Mouse (Mus musculus) olfactory bulb, adult 2 months (tissue): ENCODE measurements around the gene Wnt3a. TPM values are rescaled to one million over a fixed set of nuclear protein-coding genes. Genes with fewer than 3 reads are reported as not detected.
A peak's percentile ranks its signal among the peaks of the same experiment; 100 is the strongest.

Experiments
- H3K27ac ChIP-seq: fragments of 200-500 bp; 2 replicates; pipeline ENCODE4 v1.5.1; 2012; ENCODE audit warnings: low read depth, low read length; ENCODE audit not compliant: insufficient read depth
- H3K4me1 ChIP-seq: fragments of 200-500 bp; 2 replicates; pipeline ENCODE4 v1.6.1; 2012; ENCODE audit warnings: low read length; ENCODE audit not compliant: control insufficient read depth, insufficient read depth
- H3K4me3 ChIP-seq: fragments of 200-500 bp; 2 replicates; pipeline ENCODE4 v1.5.1; 2012; ENCODE audit warnings: mild to moderate bottlenecking, low read depth, low read length, moderate library complexity; ENCODE audit not compliant: insufficient read depth
- CTCF ChIP-seq: fragments of 200-500 bp; IDR thresholded peaks from 2 replicates; pipeline ENCODE4 v1.5.1; 2012; ENCODE audit warnings: low read depth, mild to moderate bottlenecking, low read length, moderate library complexity; ENCODE audit not compliant: insufficient read depth
- POLR2A ChIP-seq: fragments of 200-500 bp; IDR thresholded peaks from 2 replicates; pipeline ENCODE4 v1.6.1; 2012; ENCODE audit warnings: mild to moderate bottlenecking, low read depth, low read length, moderate library complexity; ENCODE audit not compliant: insufficient read depth
- WGBS: fragments of 180-500 bp; shearing (Covaris S2); methylation state at CpG from one replicate; pipeline ENCODE4 v1.1.7; 2018; 5-methylcytosine and 5-hydroxymethylcytosine counted together
- polyA plus RNA-seq: library from polyadenylated mRNA; stranded (reverse); fragments of >200 nt; gene quantifications from 2 replicates; pipeline ENCODE4 v1.2.4, GENCODE M21; 2012; ENCODE audit warnings: low replicate concordance; ENCODE audit not compliant: missing spikeins, insufficient read depth, insufficient read length

Wnt3a gene
- polyA plus RNA-seq, 1 experiment: not detected

DNA sequence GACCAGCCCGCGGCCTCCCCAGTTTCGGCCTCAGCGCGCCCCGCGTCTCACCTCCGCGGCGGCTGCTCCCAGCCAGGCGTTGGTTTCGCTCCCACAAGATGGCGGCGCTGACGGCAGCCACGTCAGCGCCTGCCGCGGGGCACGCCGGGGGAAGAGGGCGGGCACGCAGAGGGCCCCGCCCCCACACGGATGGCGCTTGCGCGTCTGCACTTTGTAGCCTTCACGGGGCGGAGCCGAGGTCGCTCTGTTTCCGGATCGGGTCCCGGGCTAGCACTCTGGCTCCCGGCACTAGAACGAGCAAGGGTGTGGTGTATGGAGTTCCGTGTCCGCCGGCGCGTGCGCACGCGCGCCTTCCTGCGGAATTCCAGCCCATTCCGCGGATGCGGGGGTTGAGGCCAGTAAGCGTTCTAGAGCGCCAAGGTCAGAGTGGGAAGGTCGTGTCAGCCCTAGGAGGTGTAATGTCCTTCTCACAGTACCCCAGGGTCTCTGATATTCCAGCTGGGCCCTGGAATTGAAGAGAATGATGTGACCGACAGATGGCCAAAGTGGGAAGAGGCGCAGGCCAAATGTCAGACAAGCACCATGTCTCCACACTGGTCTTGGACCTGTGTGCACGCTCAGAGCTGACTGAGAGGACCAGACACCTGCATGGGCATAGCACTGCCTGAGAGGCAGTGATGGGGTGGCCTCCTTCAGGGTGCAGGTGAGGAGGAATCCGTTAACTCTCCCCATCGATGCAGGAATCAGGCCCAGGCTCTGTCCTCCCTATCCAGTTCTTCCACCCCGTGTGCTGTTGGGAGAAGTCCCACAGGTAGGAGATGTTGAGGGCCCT, 62.2 kb downstream of the Wnt3a start, which contains the start of gene Arf1:
Arf1 (minus strand) TSS at position 149 of the 832 bp plus-strand sequence.
- Histone ChIP-seq H3K27ac (peak within 1 kb of the TSS; percentile 88), H3K4me3 (peak within 1 kb of the TSS; percentile 88), H3K4me1 (peaks cover 12% of the 10 kb centered on the region)
- WGBS: 5% methylated on average over 59 of the region's 59 CpGs
- TF ChIP-seq POLR2A (peak; percentile 97), CTCF (no peak)

DNA sequence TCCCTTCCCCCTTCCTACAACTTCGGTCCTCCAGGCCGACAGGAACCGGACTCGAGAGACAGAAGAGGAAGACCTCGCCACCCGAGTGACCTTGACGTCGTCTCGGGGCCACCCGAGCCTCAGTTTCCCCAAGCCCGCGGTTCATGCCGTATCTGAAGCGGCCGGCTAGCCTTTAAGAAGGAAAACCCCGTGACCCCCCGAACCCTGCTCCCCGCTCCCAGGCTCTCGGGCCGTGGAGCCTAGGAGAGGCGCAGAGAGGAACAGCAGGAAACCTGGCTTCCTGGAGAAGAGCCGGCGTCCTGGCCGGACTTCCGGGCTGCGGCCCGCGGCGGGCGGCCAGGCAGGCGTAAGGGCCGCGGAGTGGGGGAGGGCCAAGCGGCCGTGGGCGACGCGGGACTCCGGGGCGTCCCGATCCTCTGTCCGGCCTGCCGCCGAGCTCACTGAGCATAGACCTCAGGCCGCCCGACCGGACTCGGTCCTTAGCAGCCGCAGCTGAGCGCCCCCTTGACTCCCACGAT, 62.9 kb downstream of the Wnt3a start:
- Histone ChIP-seq H3K4me3 (peak overlapping the region; percentile 88), H3K4me1 (peaks cover 12% of the 10 kb centered on the region), H3K27ac (peak overlapping the region; percentile 88)
- under 1% methylated on average over 51 of the region's 51 CpGs for WGBS
- TF ChIP-seq POLR2A (no peak), CTCF (no peak)

DNA sequence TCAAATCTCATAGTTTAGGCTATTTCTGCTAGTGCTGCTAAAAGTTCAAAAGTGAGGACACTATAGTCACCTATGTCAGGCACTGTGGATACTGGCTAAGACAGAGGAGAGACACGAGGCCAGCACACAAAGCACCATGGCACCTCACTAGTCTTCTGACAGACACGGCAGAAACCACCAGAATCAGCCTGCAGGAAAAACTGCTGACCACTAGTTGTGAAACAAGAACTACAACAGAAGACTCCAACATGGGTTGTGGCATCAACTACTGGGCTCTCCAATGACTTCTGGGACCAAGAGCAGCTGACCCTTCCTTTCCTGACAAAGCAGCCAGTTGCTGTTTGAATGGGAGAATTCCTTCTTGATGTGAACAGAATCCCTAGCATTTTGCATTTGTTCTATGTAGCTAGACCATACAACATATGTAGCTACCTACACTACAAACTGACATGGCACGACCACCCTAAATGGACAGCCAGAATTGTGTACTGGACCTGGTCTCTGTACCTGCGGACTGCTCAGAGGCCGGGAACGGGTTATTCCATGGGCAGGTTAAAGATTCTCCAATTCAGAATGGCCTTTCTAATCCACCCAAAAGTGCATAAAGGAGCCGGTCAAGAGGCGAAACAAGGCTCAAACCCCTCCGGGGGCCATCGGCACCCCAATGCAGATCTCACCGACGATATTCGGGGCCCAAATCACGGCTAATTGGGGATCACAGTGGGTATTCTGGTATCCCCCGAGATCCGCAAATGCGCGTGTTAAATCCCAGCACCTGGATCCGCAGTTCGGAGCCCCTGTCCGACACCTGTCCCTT, 63.6 kb downstream of the Wnt3a start:
- H3K4me3 ChIP-seq: peak overlapping the region; percentile 88
- TF ChIP-seq POLR2A: no peak
- TF ChIP-seq CTCF: no peak
- peak overlapping the region; percentile 88; the same call in 1 of the 2 replicates for H3K27ac ChIP-seq
- WGBS: 2% methylated on average over 21 of the region's 21 CpGs
- peaks cover 15% of the 10 kb centered on the region for H3K4me1 ChIP-seq

DNA sequence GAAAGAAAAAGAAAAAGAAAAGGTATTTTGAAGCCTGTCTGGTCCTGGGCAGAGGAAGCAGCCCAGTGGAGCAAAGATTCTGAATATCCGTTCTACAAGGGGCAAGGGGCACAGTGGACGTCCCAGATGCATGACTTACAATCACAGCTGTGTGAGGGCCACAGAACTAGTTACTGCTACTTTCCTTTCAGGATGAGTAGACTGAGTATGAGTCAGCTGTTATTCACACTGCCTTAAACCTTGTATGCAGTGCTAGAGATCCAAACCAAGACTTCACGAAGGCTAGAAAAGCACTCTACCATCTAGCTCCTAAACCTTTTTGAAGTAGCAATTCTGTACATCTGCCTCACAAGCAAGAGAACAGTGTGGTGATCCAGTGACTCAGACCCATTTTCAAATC, 64.3 kb downstream of the Wnt3a start:
- Histone ChIP-seq H3K27ac (no peak overlapping the region), H3K4me1 (peaks cover 15% of the 10 kb centered on the region), H3K4me3 (no peak overlapping the region)
- no peak for TF ChIP-seq CTCF
- TF ChIP-seq POLR2A: no peak
- WGBS: 19% methylated on average over 3 of the region's 3 CpGs

DNA sequence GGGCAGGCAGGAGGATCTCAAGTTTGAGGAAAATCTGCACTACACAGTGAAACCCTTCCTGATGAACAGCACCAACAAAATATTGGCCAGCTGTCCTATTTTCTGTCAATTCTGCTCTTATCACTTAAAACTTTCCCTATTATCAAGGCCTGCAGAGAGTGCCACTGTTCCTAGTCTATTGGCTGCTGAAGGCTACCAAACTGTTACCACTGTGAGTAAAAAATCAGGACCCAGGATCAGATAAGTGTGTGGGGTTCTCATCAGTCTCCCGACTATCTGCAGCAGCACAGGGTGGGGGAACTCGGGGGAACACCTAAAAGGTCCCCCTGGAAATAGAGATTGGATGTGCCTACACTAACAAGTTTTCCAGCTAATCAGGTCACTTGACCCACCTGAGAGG, 65.4 kb downstream of the Wnt3a start:
- WGBS: 65% methylated on average over 2 of the region's 2 CpGs
- TF ChIP-seq CTCF (no peak), POLR2A (no peak)
- Histone ChIP-seq H3K27ac (no peak overlapping the region), H3K4me3 (no peak overlapping the region), H3K4me1 (peaks cover 15% of the 10 kb centered on the region)

DNA sequence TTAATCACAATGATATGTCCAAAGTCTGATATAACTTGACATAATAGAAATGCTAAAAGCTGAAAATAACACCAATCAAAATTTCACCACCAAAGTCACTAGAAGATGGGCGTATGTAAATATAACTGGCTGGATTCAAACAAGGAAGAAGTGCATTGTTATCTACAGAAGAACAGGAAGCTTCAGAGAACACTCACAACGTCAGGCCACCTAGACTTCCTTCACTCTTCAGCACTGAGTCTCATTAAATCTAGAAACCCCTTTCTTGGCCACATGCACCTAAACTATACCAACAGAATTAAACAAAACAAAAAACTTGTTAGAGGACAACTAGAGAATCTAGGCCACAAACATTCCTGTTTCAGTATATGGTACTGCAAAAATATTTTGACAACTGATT, 66.1 kb downstream of the Wnt3a start:
- WGBS: 51% methylated on average over 2 of the region's 2 CpGs

DNA sequence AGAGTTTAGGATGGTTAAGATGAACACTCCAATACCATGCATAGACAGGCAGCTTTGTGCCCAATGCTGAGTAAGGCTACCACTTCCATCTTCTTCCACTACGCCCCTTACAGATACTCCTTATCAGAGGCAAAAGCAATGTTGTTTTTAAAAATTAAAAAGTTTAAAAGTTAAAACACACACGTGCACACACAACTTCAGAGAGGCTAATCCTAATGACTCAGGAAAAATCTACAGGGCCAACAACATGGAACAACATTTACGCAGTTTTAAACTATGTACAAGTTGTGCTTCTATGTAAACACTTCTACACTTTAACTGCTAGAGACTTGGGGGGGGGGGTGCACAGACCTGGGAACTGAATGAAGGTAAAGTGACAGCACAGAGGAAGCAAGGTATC, 66.5 kb downstream of the Wnt3a start:
- peaks cover 14% of the 10 kb centered on the region for H3K4me1 ChIP-seq
- 80% methylated on average over 3 of the region's 3 CpGs for WGBS
- no peak overlapping the region for H3K4me3 ChIP-seq

More for the DNA sequence above, 66.1 kb downstream of the Wnt3a start:
- TF ChIP-seq POLR2A: no peak
- TF ChIP-seq CTCF: no peak
- Histone ChIP-seq H3K4me3 (no peak overlapping the region), H3K27ac (no peak overlapping the region), H3K4me1 (peaks cover 15% of the 10 kb centered on the region)

DNA sequence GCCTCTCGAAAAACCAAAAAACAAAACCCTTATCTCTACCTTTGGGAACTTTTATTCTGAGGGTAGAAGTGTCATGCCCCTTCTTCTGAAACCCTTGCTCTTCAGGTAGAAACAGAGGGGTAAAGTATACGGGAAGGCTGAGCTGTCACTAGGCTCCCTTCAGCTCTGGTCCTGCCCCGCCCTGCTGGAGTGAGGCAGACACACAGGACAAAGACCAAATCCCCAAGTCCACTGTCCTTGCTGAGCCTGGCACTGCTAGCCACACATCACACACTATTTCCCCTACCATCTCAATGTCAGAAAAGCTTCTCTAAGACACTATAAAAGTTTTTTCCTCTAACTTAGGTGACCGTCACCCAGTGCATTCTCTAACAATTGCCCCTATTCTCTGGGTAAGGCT, 68.2 kb downstream of the Wnt3a start:
- Histone ChIP-seq H3K27ac (no peak overlapping the region), H3K4me1 (peaks cover 10% of the 10 kb centered on the region), H3K4me3 (no peak overlapping the region)
- no peak for TF ChIP-seq POLR2A
- no peak for TF ChIP-seq CTCF
- WGBS: 86% methylated on average over 4 of the region's 4 CpGs

More for the DNA sequence above, 66.5 kb downstream of the Wnt3a start:
- no peak overlapping the region for H3K27ac ChIP-seq
- no peak for TF ChIP-seq POLR2A
- no peak for TF ChIP-seq CTCF

DNA sequence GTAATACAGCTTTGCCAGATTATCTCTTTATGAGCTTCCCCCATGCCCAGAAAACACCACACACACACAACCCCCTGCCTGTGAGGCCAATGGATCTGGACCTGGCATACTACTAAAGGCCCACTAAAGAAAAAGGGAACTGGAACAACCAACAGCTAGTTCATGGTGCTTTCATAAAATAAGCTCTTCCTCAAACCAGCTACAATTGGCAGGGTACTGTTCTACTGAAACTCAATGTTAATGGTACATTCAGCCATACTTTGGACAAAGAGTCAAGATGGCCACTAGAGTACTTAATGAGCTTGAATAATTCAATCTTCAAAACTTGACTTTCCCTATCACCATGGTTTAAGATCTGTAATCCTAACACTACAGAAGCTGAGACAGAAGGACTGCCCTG, 68.9 kb downstream of the Wnt3a start:
- TF ChIP-seq CTCF (no peak), POLR2A (no peak)
- H3K4me1 ChIP-seq: peaks cover 10% of the 10 kb centered on the region
- no peak overlapping the region for H3K27ac ChIP-seq
- H3K4me3 ChIP-seq: no peak overlapping the region
